Comparison of ENCODE assay signal across 15 mouse cellular contexts in genomic region chr17:5196005-5196404, GRCm38 (mm10).
A peak's percentile ranks its signal among the peaks of the same experiment; 100 is the strongest.
DNase-seq lines count a peak whose midpoint lies in the region; ATAC-seq and TF ChIP-seq lines count a peak whose summit lies in the region.
"Had no signal": no experiment of that assay in that cellular context is flagged by ENCODE, and none has a peak within 500 bp of the region (broad histone marks: within the 10 kb centered on the region; RNA-seq: fewer than 3 reads in every experiment).

No protein-coding gene starts in this region.

- DNase-seq in cerebellum, postnatal 10 days = peak; percentile 45 to 69
- no peak for DNase-seq in cerebellum, adult 9-11 months
- DNase-seq in layer of hippocampus, adult 2 months (ENCODE audit: low spot score in 2 of 2) = no peak
- no peak for DNase-seq in layer of hippocampus, adult 9-10 months (ENCODE audit: low spot score)
- peak; percentile 40 to 44 for DNase-seq in B cell, adult 2 months
- DNase-seq in right cerebral cortex, postnatal 36 days (ENCODE audit: low spot score in 2 of 2) = no peak
- DNase-seq: adrenal gland, adult 8-10 months; kidney, adult 2 months; kidney, postnatal 25 days; right cerebral cortex, postnatal 14 days had no signal

- no peak for ATAC-seq in megakaryocyte-erythroid progenitor cell, adult 5-6 weeks (replicated peaks; ENCODE audit: low FRiP score, low TSS enrichment, poor library complexity, severe bottlenecking)

- WGBS in macrophage (ENCODE audit: missing documents) = 4% methylated on average over 10 of the region's 10 CpGs

- H3K4me3 ChIP-seq in layer of hippocampus, adult 2 months = no peak overlapping the region
- H3K4me3 ChIP-seq in macrophage (ENCODE audit: inconsistent target) = peak overlapping the region; percentile 48
- H3K4me3 ChIP-seq: erythroblast, embryonic 14.5 days; heart, adult 2 months; limb, embryonic 15.5 days had no signal

- H3K27ac ChIP-seq in layer of hippocampus, adult 2 months = peak overlapping the region; percentile 37; the same call in 1 of the 2 replicates
- H3K27ac ChIP-seq in macrophage = peak overlapping the region; percentile 84
- H3K27ac ChIP-seq: heart, adult 2 months; limb, embryonic 15.5 days had no signal

- TF ChIP-seq CTCF in layer of hippocampus, adult 2 months (conservative IDR thresholded peaks at IDR 0.05) = no peak

- H3K36me3 ChIP-seq in macrophage (ENCODE audit: inconsistent target) = no peaks in the 10 kb centered on the region
- H3K36me3 ChIP-seq: limb, embryonic 15.5 days had no signal

- peaks cover 94% of the 10 kb centered on the region for H3K79me2 ChIP-seq in macrophage (ENCODE audit: inconsistent target)

Comparison
In these comparisons a context has a peak if more than half of its experiments do, and no peak if none do; other contexts are left out.
1. DNase-seq: peak in cerebellum, postnatal 10 days (2 of 2) and B cell, adult 2 months (2 of 2); none in cerebellum, adult 9-11 months (single experiment), layer of hippocampus, adult 2 months (0 of 2), layer of hippocampus, adult 9-10 months (single experiment) and right cerebral cortex, postnatal 36 days (0 of 2).